Mouse (Mus musculus): Measurements from ENCODE around the gene Slc12a3.

Slc12a3 gene

GRCm38 (mm10) chr8:94333345-94333744 is 4.3 kb downstream of the Slc12a3 start:
- DNase-seq, result peak; percentile 24 to 39

- no peak for DNase-seq
Observed at GRCm38 (mm10) chr8:94337559-94337958, 8.6 kb downstream of the Slc12a3 start.

GRCm38 (mm10) chr8:94340796-94341195 is 11.8 kb downstream of the Slc12a3 start:
- no peak for DNase-seq

- DNase-seq, result no peak
Observed at GRCm38 (mm10) chr8:94342691-94343090, 13.7 kb downstream of the Slc12a3 start.

GRCm38 (mm10) chr8:94343290-94343689 is 14.3 kb downstream of the Slc12a3 start:
- peak; percentile 84 to 87 for DNase-seq

GRCm38 (mm10) chr8:94343778-94344320 is 14.8 kb downstream of the Slc12a3 start:
- DNase-seq, result no peak

GRCm38 (mm10) chr8:94345657-94346056 is 16.7 kb downstream of the Slc12a3 start:
- DNase-seq, result no peak

GRCm38 (mm10) chr8:94346264-94346663 is 17.3 kb downstream of the Slc12a3 start:
- DNase-seq, result no peak

GRCm38 (mm10) chr8:94348425-94348824 is 19.4 kb downstream of the Slc12a3 start:
- no peak for DNase-seq

- DNase-seq, result peak in 1 of 2 experiments; percentile 43
Observed at GRCm38 (mm10) chr8:94354069-94354531, 25.1 kb downstream of the Slc12a3 start.

- DNase-seq, result no peak
Observed at GRCm38 (mm10) chr8:94354571-94354970, 25.6 kb downstream of the Slc12a3 start.

- DNase-seq, result no peak
Observed at GRCm38 (mm10) chr8:94357220-94357619, 28.2 kb downstream of the Slc12a3 start.

- DNase-seq, result peak; percentile 68 to 74
Observed at GRCm38 (mm10) chr8:94358541-94358940, 29.5 kb downstream of the Slc12a3 start.

- DNase-seq, result no peak
Observed at GRCm38 (mm10) chr8:94361774-94362431, 32.9 kb downstream of the Slc12a3 start.

GRCm38 (mm10) chr8:94362607-94363239 is 33.7 kb downstream of the Slc12a3 start:
- peak in 1 of 2 experiments; percentile 28 for DNase-seq

- DNase-seq, result peak; percentile 62 to 78
Observed at GRCm38 (mm10) chr8:94363288-94363688, 34.3 kb downstream of the Slc12a3 start.

- DNase-seq, result peak; percentile 41 to 64
Observed at GRCm38 (mm10) chr8:94363906-94364305, 34.9 kb downstream of the Slc12a3 start.

- no peak for DNase-seq
Observed at GRCm38 (mm10) chr8:94364686-94365312, 35.8 kb downstream of the Slc12a3 start.

- peak in 1 of 2 experiments; percentile 38 for DNase-seq
Observed at GRCm38 (mm10) chr8:94365410-94365981, 36.5 kb downstream of the Slc12a3 start.

GRCm38 (mm10) chr8:94370839-94371238 is 41.8 kb downstream of the Slc12a3 start:
- no peak for DNase-seq

- no peak for DNase-seq
Observed at GRCm38 (mm10) chr8:94372955-94373599, 44.1 kb downstream of the Slc12a3 start.

GRCm38 (mm10) chr8:94375551-94375991 is 46.6 kb downstream of the Slc12a3 start:
- DNase-seq, result no peak

GRCm38 (mm10) chr8:94376176-94376575 is 47.2 kb downstream of the Slc12a3 start:
- no peak for DNase-seq
